Mouse (Mus musculus) bone marrow macrophage, adult 2 months (primary cell): ENCODE results near the gene Ksr2.

Experiments used
- CTCF ChIP-seq: IDR thresholded peaks from 2 replicates; pipeline ENCODE4 v1.5.1; 2012; ENCODE audit warnings: low read depth, mild to moderate bottlenecking, low read length, moderate library complexity
- POLR2A ChIP-seq: IDR thresholded peaks from 2 replicates; pipeline ENCODE4 v1.6.1; 2012; ENCODE audit warnings: mild to moderate bottlenecking, low read depth, low read length, borderline replicate concordance

GRCm38 (mm10) chr5:117457121-117457520 lies 43.3 kb downstream of the Ksr2 start:
- TF ChIP-seq CTCF: no peak
- no peak for TF ChIP-seq POLR2A
